Mouse (Mus musculus) CD4-positive helper T cell, adult 2 months (primary cell): ENCODE measurements around the gene Gm20503.

Source experiments
- DNase-seq: peaks from one replicate; pipeline ENCODE4 v3.0.0-alpha.2; 2012; ENCODE audit warnings: low read depth, missing footprints, low spot score

Gene Gm20503

GRCm38 (mm10) chr4:59089391-59089790 lies 86.4 kb downstream of the Gm20503 start:
- no peak for DNase-seq
